15 mouse cellular contexts compared by ENCODE assay signal in the genomic region with DNA sequence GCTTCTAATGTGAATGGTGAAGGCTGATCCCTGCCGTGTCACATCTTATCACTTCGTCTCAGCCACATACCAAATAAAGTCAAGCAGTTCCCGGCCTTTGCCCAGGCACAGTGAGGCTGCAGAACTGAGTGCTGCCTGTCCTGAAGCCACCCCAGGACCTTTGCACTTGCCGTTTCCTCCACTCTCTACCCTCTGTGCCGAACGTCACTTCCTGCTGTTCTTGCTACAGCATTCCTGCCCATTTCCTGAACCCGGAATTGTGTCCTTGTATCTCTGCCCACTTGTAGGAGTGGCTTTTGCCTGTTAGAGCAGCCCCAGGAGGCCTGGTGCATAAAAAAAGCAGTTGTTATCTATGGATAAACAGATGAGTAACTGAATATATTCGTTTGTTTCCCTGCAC. TPM values are rescaled to one million over a fixed set of nuclear protein-coding genes. Genes with fewer than 3 reads are reported as not detected.
DNase-seq lines count a peak whose midpoint lies in the region; ATAC-seq and TF ChIP-seq lines count a peak whose summit lies in the region.
"Had no signal": no experiment of that assay in that cellular context is flagged by ENCODE, and none has a peak within 500 bp of the region (broad histone marks: within the 10 kb centered on the region; RNA-seq: fewer than 3 reads in every experiment).

No protein-coding gene starts in this region.

- peaks cover 11% of the 10 kb centered on the region; the same call in 1 of the 2 replicates for H3K4me1 ChIP-seq in lung, postnatal 0 days (ENCODE audit: insufficient read depth, low read depth, low read length)
- H3K4me1 ChIP-seq in lung, adult 2 months (ENCODE audit: control insufficient read depth, insufficient read depth, low read length) = peaks cover 12% of the 10 kb centered on the region
- H3K4me1 ChIP-seq in hindbrain, embryonic 13.5 days (replicated peaks) = peaks cover 5% of the 10 kb centered on the region; the same call in 1 of the 2 replicates

- H3K4me2 ChIP-seq in lung, postnatal 0 days (replicated peaks; ENCODE audit: low read depth, low read length) = no peak overlapping the region
- H3K4me2 ChIP-seq in hindbrain, embryonic 13.5 days = no peak overlapping the region
- H3K4me2 ChIP-seq: heart, embryonic 11.5 days; limb, embryonic 15.5 days; lung, embryonic 15.5 days had no signal

- no peaks in the 10 kb centered on the region for H3K36me3 ChIP-seq in lung, postnatal 0 days (ENCODE audit: insufficient read depth, low read length)
- no peaks in the 10 kb centered on the region for H3K36me3 ChIP-seq in hindbrain, embryonic 13.5 days
- H3K36me3 ChIP-seq: forebrain, embryonic 10.5 days; limb, embryonic 15.5 days; lung, embryonic 15.5 days had no signal

- H3K27me3 ChIP-seq in lung, postnatal 0 days (replicated peaks; ENCODE audit: insufficient read depth, low read length) = no peaks in the 10 kb centered on the region
- no peaks in the 10 kb centered on the region for H3K27me3 ChIP-seq in hindbrain, embryonic 13.5 days
- H3K27me3 ChIP-seq: limb, embryonic 15.5 days; lung, embryonic 15.5 days had no signal

- no peak overlapping the region for H3K4me3 ChIP-seq in lung, postnatal 0 days (ENCODE audit: low read depth, low read length)
- no peak overlapping the region for H3K4me3 ChIP-seq in lung, adult 2 months (replicated peaks; ENCODE audit: extremely low read depth, low read depth, low read length)
- H3K4me3 ChIP-seq in hindbrain, embryonic 13.5 days = no peak overlapping the region
- H3K4me3 ChIP-seq: forebrain, embryonic 10.5 days; limb, embryonic 15.5 days; lung, embryonic 15.5 days had no signal

- no peak for TF ChIP-seq POLR2A in lung, adult 2 months (IDR thresholded peaks at IDR 0.05; ENCODE audit: borderline replicate concordance, extremely low read depth, low read depth, low read length)

- H3K9ac ChIP-seq in lung, postnatal 0 days (replicated peaks; ENCODE audit: low read depth) = no peak overlapping the region
- no peak overlapping the region for H3K9ac ChIP-seq in hindbrain, embryonic 13.5 days
- H3K9ac ChIP-seq: forebrain, postnatal 0 days; limb, embryonic 15.5 days; lung, embryonic 15.5 days had no signal

- WGBS in lung, postnatal 0 days = 44% methylated on average over 8 of the region's 8 CpGs
- WGBS in lung, adult 2 months = 44% methylated on average over 8 of the region's 8 CpGs
- 83% methylated on average over 8 of the region's 8 CpGs for WGBS in hindbrain, embryonic 13.5 days

- no peak for TF ChIP-seq CTCF in lung, postnatal 0 days (IDR thresholded peaks at IDR 0.05)
- no peak for TF ChIP-seq CTCF in lung, adult 2 months (IDR thresholded peaks at IDR 0.05; ENCODE audit: insufficient read depth, low read length)

- H3K27ac ChIP-seq in lung, postnatal 0 days (ENCODE audit: low read length) = no peak overlapping the region
- H3K27ac ChIP-seq in hindbrain, embryonic 13.5 days = no peak overlapping the region
- H3K27ac ChIP-seq: forebrain, embryonic 10.5 days; limb, embryonic 15.5 days; lung, embryonic 15.5 days had no signal

- no peak for ATAC-seq in lung, postnatal 0 days
- ATAC-seq in hindbrain, embryonic 13.5 days (ENCODE audit: low FRiP score) = no peak
- ATAC-seq: forebrain, postnatal 0 days had no signal

- peak; percentile 24 for DNase-seq in kidney, adult 9 months
- DNase-seq in kidney, postnatal 4 days = no peak
- no peak for DNase-seq in lung, postnatal 0 days (ENCODE audit: low spot score)
- no peak for DNase-seq in lung, adult 2 months
- peak; percentile 21 for DNase-seq in lung, postnatal 14 days
- DNase-seq in layer of hippocampus, adult 9-10 months (ENCODE audit: low spot score) = no peak
- DNase-seq: cerebellum, adult 2 months; forebrain, postnatal 0 days; heart, postnatal 10 days; retina, postnatal 1 day had no signal

- no peaks in the 10 kb centered on the region for H3K9me3 ChIP-seq in lung, postnatal 0 days (ENCODE audit: low read length)
- no peaks in the 10 kb centered on the region for H3K9me3 ChIP-seq in hindbrain, embryonic 13.5 days
- H3K9me3 ChIP-seq: forebrain, embryonic 10.5 days; limb, embryonic 15.5 days; lung, embryonic 15.5 days had no signal

- TF ChIP-seq EP300 in lung, postnatal 0 days (IDR thresholded peaks at IDR 0.05) = 0 out of 2 replicates have a peak, but pooled peaks have one; percentile 31

RNA-seq across cellular contexts. Expression of a gene that starts 52.0 kb away (rescaled TPM):
- polyA plus RNA-seq in lung, postnatal 0 days (2015; fragmentation: Nextera tagmentation; extraction: Ambion mirVana) = 19.2 and 22.1 TPM in 2 replicates
- polyA plus RNA-seq in lung, adult 2 months (2012; rRNA removed) = 31.2 and 32.6 TPM in 2 replicates
- polyA plus RNA-seq in hindbrain, embryonic 13.5 days (2015; fragmentation: Nextera tagmentation; extraction: Ambion mirVana) = 18.2 and 18.9 TPM in 2 replicates

Comparison
In these comparisons a context has a peak if more than half of its experiments do, and no peak if none do; other contexts are left out.
1. DNase-seq: peak in kidney, adult 9 months (single experiment) and lung, postnatal 14 days (single experiment); none in kidney, postnatal 4 days (0 of 2), lung, postnatal 0 days (single experiment), lung, adult 2 months (single experiment) and layer of hippocampus, adult 9-10 months (single experiment).